Mouse (Mus musculus): ENCODE results near the gene Rerg. TPM values are rescaled to one million over a fixed set of nuclear protein-coding genes. Genes with fewer than 3 reads are reported as not detected.

Rerg gene
- polyA plus RNA-seq, 1 experiment from 2014 or later, result 23.9 TPM

DNA sequence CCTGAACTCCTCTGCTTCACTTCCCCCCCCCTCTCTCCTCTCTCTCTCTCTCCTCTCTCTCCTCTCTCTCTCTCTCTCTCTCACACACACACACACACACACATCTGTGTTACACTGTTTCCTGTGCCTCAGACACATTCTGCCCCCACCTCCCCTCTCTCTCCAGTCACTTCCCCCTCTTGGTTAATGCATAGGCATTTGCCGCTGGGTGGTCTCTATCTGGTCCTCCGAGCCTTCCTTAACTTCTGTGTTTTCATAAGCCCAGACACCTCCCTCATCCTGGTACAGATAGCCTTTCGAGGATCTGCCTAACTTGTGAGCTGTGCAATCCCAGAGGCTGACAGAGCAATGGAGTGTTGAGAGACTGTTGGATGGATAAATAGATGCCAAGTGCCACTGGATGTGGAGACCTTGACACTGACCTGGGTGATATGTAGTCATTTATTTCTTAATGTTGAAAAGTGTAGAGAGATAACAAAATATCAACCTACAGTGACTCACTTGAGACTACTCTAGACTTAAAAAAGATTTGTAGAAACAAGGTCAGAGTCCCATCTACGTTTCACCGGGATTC lies 29.0 kb downstream of the Rerg start:
- H3K4me3 ChIP-seq (replicated peaks; ENCODE audit: low read depth, low read length), result no peak overlapping the region
- no peaks in the 10 kb centered on the region for H3K27me3 ChIP-seq (ENCODE audit: insufficient read depth, low read length)
- no peaks in the 10 kb centered on the region for H3K36me3 ChIP-seq (ENCODE audit: insufficient read depth, low read length)
- no peak overlapping the region for H3K9ac ChIP-seq (ENCODE audit: low read depth, low read length)
- 0 out of 2 replicates have a peak overlapping the region, but pooled peaks have one; percentile 5 for H3K27ac ChIP-seq
- H3K4me1 ChIP-seq (replicated peaks; ENCODE audit: insufficient read depth, low read length), result peaks cover 5% of the 10 kb centered on the region; the same call in 1 of the 2 replicates
- H3K4me2 ChIP-seq (ENCODE audit: low read length), result no peak overlapping the region
- WGBS, result 52% methylated on average over 5 of the region's 5 CpGs
- DNase-seq (ENCODE audit: low spot score), result no peak
- no peak for ATAC-seq (replicated peaks; ENCODE audit: low FRiP score, low read depth)
- no peak for TF ChIP-seq CTCF (IDR thresholded peaks at IDR 0.05; ENCODE audit: low read depth)
- no peaks in the 10 kb centered on the region for H3K9me3 ChIP-seq (replicated peaks; ENCODE audit: low read length)

DNA sequence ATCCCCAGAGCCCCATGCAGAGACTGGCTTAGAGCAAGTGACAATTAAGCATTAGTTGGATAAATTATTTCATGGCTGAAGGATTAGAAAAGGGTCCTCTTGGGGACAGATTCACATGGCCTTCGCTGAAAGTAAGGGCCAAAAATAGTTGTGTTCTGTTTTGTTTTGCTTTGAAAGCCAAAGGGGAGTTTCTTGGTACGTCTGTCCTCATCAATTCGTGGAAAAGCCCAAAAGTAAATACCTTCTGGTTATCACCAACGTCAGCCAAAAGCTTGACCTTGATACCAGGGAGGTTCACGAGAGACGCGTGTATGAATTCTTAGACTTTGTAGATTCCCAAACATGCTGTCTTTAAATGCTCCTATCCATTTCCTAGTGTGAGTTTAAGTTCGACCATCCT lies 31.5 kb downstream of the Rerg start:
- no peak for TF ChIP-seq CTCF (IDR thresholded peaks at IDR 0.05; ENCODE audit: low read depth)
- Histone ChIP-seq H3K27me3 (ENCODE audit: insufficient read depth, low read length) (no peaks in the 10 kb centered on the region), H3K27ac (peak overlapping the region; percentile 43; the same call in 1 of the 2 replicates), H3K9ac (ENCODE audit: low read depth, low read length) (no peak overlapping the region), H3K4me3 (replicated peaks; ENCODE audit: low read depth, low read length) (no peak overlapping the region), H3K4me2 (ENCODE audit: low read length) (no peak overlapping the region), H3K9me3 (replicated peaks; ENCODE audit: low read length) (no peaks in the 10 kb centered on the region), H3K36me3 (ENCODE audit: insufficient read depth, low read length) (no peaks in the 10 kb centered on the region), H3K4me1 (replicated peaks; ENCODE audit: insufficient read depth, low read length) (peaks cover 11% of the 10 kb centered on the region; the same call in 1 of the 2 replicates)
- 62% methylated on average over 8 of the region's 8 CpGs for WGBS
- ATAC-seq (replicated peaks; ENCODE audit: low FRiP score, low read depth) (no peak), DNase-seq (ENCODE audit: low spot score) (peak; percentile 32)

DNA sequence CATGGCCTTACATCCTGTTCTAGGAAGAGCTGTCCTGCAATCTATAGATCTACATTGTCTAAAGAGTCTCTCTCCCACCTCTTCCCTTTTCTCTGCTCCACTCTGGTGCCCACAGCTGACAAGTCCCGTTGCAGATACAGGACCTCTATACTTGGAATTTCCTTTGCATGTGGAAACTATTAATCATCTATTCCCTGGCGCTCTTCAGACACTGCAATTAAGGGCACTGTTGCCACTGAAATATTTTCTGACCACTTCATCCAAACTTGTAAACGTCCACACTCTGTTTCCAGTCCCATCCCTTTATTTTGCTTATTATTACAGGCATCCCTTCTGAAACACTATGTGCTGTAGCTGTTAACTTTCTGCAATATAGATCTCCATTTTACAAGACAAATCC lies 31.9 kb downstream of the Rerg start:
- DNase-seq (ENCODE audit: low spot score), result peak; percentile 25
- Histone ChIP-seq H3K4me1 (replicated peaks; ENCODE audit: insufficient read depth, low read length) (peaks cover 11% of the 10 kb centered on the region; the same call in 1 of the 2 replicates), H3K27me3 (ENCODE audit: insufficient read depth, low read length) (no peaks in the 10 kb centered on the region), H3K36me3 (ENCODE audit: insufficient read depth, low read length) (no peaks in the 10 kb centered on the region), H3K9ac (ENCODE audit: low read depth, low read length) (no peak overlapping the region), H3K27ac (peak overlapping the region; percentile 43; the same call in 1 of the 2 replicates), H3K9me3 (replicated peaks; ENCODE audit: low read length) (no peaks in the 10 kb centered on the region), H3K4me2 (ENCODE audit: low read length) (no peak overlapping the region), H3K4me3 (replicated peaks; ENCODE audit: low read depth, low read length) (no peak overlapping the region)
- WGBS, result 25% methylated on average over 3 of the region's 3 CpGs
- ATAC-seq (replicated peaks; ENCODE audit: low FRiP score, low read depth), result no peak
- no peak for TF ChIP-seq CTCF (IDR thresholded peaks at IDR 0.05; ENCODE audit: low read depth)

DNA sequence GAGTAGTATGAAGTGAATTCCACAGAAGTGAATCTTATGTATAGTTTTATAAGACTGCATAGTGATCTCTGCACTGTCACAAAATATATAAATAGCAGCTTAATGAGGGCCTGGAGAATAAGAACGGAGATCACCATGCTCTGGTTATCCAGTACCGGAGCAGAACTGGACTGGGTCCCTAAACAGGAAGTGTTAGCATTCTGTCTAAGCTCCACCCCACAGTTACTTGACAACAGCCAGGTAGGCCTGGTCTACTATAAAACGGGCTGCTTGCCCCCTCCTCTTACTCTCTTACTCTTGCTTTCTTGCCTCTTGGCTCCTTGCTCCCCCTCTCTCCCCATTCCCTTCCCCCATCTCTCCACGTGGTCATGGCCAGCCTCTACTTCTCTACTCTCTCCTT lies 33.9 kb downstream of the Rerg start:
- Histone ChIP-seq H3K36me3 (ENCODE audit: insufficient read depth, low read length) (no peaks in the 10 kb centered on the region), H3K27me3 (ENCODE audit: insufficient read depth, low read length) (no peaks in the 10 kb centered on the region), H3K27ac (peak overlapping the region; percentile 71; the same call in 1 of the 2 replicates), H3K4me2 (ENCODE audit: low read length) (no peak overlapping the region), H3K4me1 (replicated peaks; ENCODE audit: insufficient read depth, low read length) (peaks cover 14% of the 10 kb centered on the region), H3K9me3 (replicated peaks; ENCODE audit: low read length) (no peaks in the 10 kb centered on the region), H3K9ac (ENCODE audit: low read depth, low read length) (no peak overlapping the region), H3K4me3 (replicated peaks; ENCODE audit: low read depth, low read length) (no peak overlapping the region)
- no peak for TF ChIP-seq CTCF (IDR thresholded peaks at IDR 0.05; ENCODE audit: low read depth)
- WGBS, result 75% methylated on average over 4 of the region's 4 CpGs
- ATAC-seq (replicated peaks; ENCODE audit: low FRiP score, low read depth), result no peak; the same call in 1 of the 2 replicates
- DNase-seq (ENCODE audit: low spot score), result no peak

DNA sequence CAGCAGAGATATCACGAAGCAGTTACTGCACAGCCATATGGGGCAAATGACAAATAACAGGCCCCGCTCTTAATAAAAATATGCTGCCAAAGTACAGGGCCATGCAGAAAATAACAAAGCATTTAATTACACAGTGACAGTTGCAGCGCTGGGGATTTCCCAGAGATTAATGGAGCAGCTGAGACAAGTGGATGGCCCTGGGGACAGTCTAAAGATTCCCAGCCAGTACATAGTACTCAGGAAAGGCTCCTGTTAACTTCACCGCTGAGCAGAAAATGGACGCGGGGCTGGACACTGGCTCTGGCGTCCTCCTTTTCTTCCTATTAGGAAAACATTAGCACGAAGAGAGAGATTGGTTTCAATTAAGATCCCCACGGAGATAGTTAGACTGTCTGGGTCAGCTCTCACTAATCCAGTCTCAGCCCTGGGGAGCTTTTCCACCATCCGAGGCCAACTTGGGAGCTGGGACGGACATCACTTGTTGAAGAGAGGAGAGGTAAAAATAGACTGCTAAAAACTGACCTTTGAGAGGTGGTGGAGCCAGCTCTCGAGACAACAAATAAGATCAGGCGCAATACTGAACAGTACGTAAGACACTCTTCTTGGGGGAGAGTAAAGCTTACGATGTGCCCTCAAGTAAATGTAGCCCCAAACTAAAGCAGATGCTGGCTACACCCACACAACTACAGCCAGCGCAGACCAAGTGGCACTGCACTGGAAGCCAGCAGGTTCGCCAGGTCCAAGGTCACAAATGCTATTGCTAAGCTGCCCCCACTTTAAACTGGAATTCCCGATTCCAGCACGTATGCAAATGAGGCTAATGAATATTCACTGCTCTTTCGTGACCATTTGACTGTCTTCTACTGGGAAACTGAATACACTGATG lies 34.5 kb downstream of the Rerg start:
- Histone ChIP-seq H3K9me3 (replicated peaks; ENCODE audit: low read length) (no peaks in the 10 kb centered on the region), H3K36me3 (ENCODE audit: insufficient read depth, low read length) (no peaks in the 10 kb centered on the region), H3K27ac (peak overlapping the region; percentile 71), H3K4me1 (replicated peaks; ENCODE audit: insufficient read depth, low read length) (peaks cover 15% of the 10 kb centered on the region), H3K4me2 (ENCODE audit: low read length) (no peak overlapping the region), H3K4me3 (replicated peaks; ENCODE audit: low read depth, low read length) (no peak overlapping the region), H3K9ac (ENCODE audit: low read depth, low read length) (no peak overlapping the region), H3K27me3 (ENCODE audit: insufficient read depth, low read length) (no peaks in the 10 kb centered on the region)
- TF ChIP-seq CTCF (IDR thresholded peaks at IDR 0.05; ENCODE audit: low read depth), result no peak
- DNase-seq (ENCODE audit: low spot score), result peak; percentile 81
- WGBS, result 39% methylated on average over 20 of the region's 20 CpGs
- ATAC-seq (replicated peaks; ENCODE audit: low FRiP score, low read depth), result no peak; the same call in 1 of the 2 replicates

DNA sequence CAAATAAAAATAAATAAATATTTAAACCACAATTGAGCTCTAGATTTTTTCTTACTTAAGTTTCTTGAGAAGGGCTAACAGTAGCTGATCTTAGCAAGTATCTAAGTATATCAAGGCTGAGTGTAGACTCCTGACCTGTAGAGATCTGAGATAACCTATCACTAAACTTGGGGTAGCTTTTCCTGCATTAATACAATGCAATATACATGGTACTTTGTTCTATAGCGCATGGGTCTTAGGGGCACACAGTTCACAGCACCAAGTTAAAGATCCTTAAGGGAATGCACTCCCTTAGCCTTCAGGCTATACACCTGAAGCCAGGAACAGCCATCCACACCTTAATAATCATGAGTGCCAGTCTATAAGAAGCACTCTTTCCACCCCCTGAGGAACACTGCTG lies 38.5 kb downstream of the Rerg start:
- no peak overlapping the region for H3K4me3 ChIP-seq (replicated peaks; ENCODE audit: low read depth, low read length)
- peaks cover 20% of the 10 kb centered on the region for H3K4me1 ChIP-seq (replicated peaks; ENCODE audit: insufficient read depth, low read length)
- ATAC-seq (replicated peaks; ENCODE audit: low FRiP score, low read depth) (no peak), DNase-seq (ENCODE audit: low spot score) (no peak)
- no peak overlapping the region for H3K27ac ChIP-seq
- no peaks in the 10 kb centered on the region for H3K27me3 ChIP-seq (ENCODE audit: insufficient read depth, low read length)
- H3K9me3 ChIP-seq (replicated peaks; ENCODE audit: low read length), result no peaks in the 10 kb centered on the region
- TF ChIP-seq CTCF (IDR thresholded peaks at IDR 0.05; ENCODE audit: low read depth), result no peak
- 88% methylated on average over 1 of the region's 1 CpGs for WGBS
- H3K4me2 ChIP-seq (ENCODE audit: low read length), result no peak overlapping the region
- H3K36me3 ChIP-seq (ENCODE audit: insufficient read depth, low read length), result no peaks in the 10 kb centered on the region
- no peak overlapping the region for H3K9ac ChIP-seq (ENCODE audit: low read depth, low read length)

Data from kidney, postnatal 0 days (tissue).